Mouse (Mus musculus): ENCODE results near the gene Atp1a3.

Gene Atp1a3

GRCm38 (mm10) chr7:25003820-25004388 is 1.9 kb downstream of the Atp1a3 start:
- DNase-seq (ENCODE audit: low spot score in 2 of 2) = no peak

- DNase-seq (ENCODE audit: low spot score in 2 of 2) = no peak
Observed at GRCm38 (mm10) chr7:25003291-25003690, 2.5 kb downstream of the Atp1a3 start.

- DNase-seq (ENCODE audit: low spot score in 2 of 2) = no peak
Observed at GRCm38 (mm10) chr7:25000711-25001110, 5.0 kb downstream of the Atp1a3 start.

- no peak for DNase-seq (ENCODE audit: low spot score in 2 of 2)
Observed at GRCm38 (mm10) chr7:25000211-25000610, 5.5 kb downstream of the Atp1a3 start.

- no peak for DNase-seq (ENCODE audit: low spot score in 2 of 2)
Observed at GRCm38 (mm10) chr7:24993081-24993480, 12.7 kb downstream of the Atp1a3 start.

- no peak for DNase-seq (ENCODE audit: low spot score in 2 of 2)
Observed at GRCm38 (mm10) chr7:24990478-24990877, 15.3 kb downstream of the Atp1a3 start.

- no peak for DNase-seq (ENCODE audit: low spot score in 2 of 2)
Observed at GRCm38 (mm10) chr7:24987941-24988340, 17.8 kb downstream of the Atp1a3 start.

- DNase-seq (ENCODE audit: low spot score in 2 of 2) = no peak
Observed at GRCm38 (mm10) chr7:24985799-24986198, 20.0 kb downstream of the Atp1a3 start.

- no peak for DNase-seq (ENCODE audit: low spot score in 2 of 2)
Observed at GRCm38 (mm10) chr7:24984307-24984706, 21.5 kb downstream of the Atp1a3 start.

- no peak for DNase-seq (ENCODE audit: low spot score in 2 of 2)
Observed at GRCm38 (mm10) chr7:24983396-24983795, 22.4 kb downstream of the Atp1a3 start.

- DNase-seq (ENCODE audit: low spot score in 2 of 2) = no peak
Observed at GRCm38 (mm10) chr7:24980439-24980838, 25.3 kb downstream of the Atp1a3 start.

GRCm38 (mm10) chr7:24978781-24979180 is 27.0 kb downstream of the Atp1a3 start:
- DNase-seq (ENCODE audit: low spot score in 2 of 2) = no peak

GRCm38 (mm10) chr7:24974893-24975595 is 30.7 kb downstream of the Atp1a3 start:
- DNase-seq (ENCODE audit: low spot score in 2 of 2) = no peak

- no peak for DNase-seq (ENCODE audit: low spot score in 2 of 2)
Observed at GRCm38 (mm10) chr7:24973902-24974301, 31.9 kb downstream of the Atp1a3 start.

GRCm38 (mm10) chr7:24973208-24973607 is 32.5 kb downstream of the Atp1a3 start:
- no peak for DNase-seq (ENCODE audit: low spot score in 2 of 2)

- peak; percentile 88 to 92 for DNase-seq (ENCODE audit: low spot score in 2 of 2)
Observed at GRCm38 (mm10) chr7:24971972-24972893, 33.5 kb downstream of the Atp1a3 start, which contains the start of gene Rabac1. Gene Rabac1 (minus strand): TSS chr7:24972754.

GRCm38 (mm10) chr7:24971261-24971971 is 34.3 kb downstream of the Atp1a3 start:
- DNase-seq (ENCODE audit: low spot score in 2 of 2) = no peak

GRCm38 (mm10) chr7:24970341-24970740 is 35.4 kb downstream of the Atp1a3 start:
- no peak for DNase-seq (ENCODE audit: low spot score in 2 of 2)

- no peak for DNase-seq (ENCODE audit: low spot score in 2 of 2)
Observed at GRCm38 (mm10) chr7:24969805-24970204, 36.0 kb downstream of the Atp1a3 start.

- DNase-seq (ENCODE audit: low spot score in 2 of 2) = no peak
Observed at GRCm38 (mm10) chr7:24968463-24968862, 37.3 kb downstream of the Atp1a3 start.

- DNase-seq (ENCODE audit: low spot score in 2 of 2) = no peak
Observed at GRCm38 (mm10) chr7:24967966-24968365, 37.8 kb downstream of the Atp1a3 start.

Measured in frontal cortex, postnatal 14 days (tissue).